Mouse (Mus musculus) midbrain, embryonic 11.5 days (tissue): ENCODE measurements around the gene Ppp2r5d. TPM values are rescaled to one million over a fixed set of nuclear protein-coding genes. Genes with fewer than 3 reads are reported as not detected.

ENCODE experiments used
- polyA plus RNA-seq: library from polyadenylated mRNA; unstranded; fragments of >200 nt; fragmentation: Nextera tagmentation; extraction: Ambion mirVana; gene quantifications from 2 replicates; pipeline ENCODE4 v1.2.1, GENCODE M21; 2014

The Ppp2r5d gene
- polyA plus RNA-seq, 1 experiment from 2014 or later, result 110 TPM

Other genes with a start within 250 kb of the Ppp2r5d start
- 2.1 and 2.6 TPM in 2 replicates for gene Ttbk1, start 217.4 kb downstream of the Ppp2r5d start, polyA plus RNA-seq
- 71.7 and 77.2 TPM in 2 replicates for gene Dnph1, start 208.4 kb downstream of the Ppp2r5d start, polyA plus RNA-seq
- gene Cul9, start 158.7 kb downstream of the Ppp2r5d start, polyA plus RNA-seq, result 2.6 and 4.1 TPM in 2 replicates
- gene Srf, start 148.9 kb downstream of the Ppp2r5d start, polyA plus RNA-seq, result 3.6 and 6.0 TPM in 2 replicates
- gene Ptk7, start 75.6 kb downstream of the Ppp2r5d start, polyA plus RNA-seq, result 16.7 and 19.5 TPM in 2 replicates
- gene Klc4, start 59.1 kb downstream of the Ppp2r5d start, polyA plus RNA-seq, result 26.6 and 29.8 TPM in 2 replicates
- 97.8 and 100 TPM in 2 replicates for gene Mrpl2, start 58.9 kb downstream of the Ppp2r5d start, polyA plus RNA-seq
- gene Cul7, start 54.8 kb downstream of the Ppp2r5d start, polyA plus RNA-seq, result 26.2 and 26.8 TPM in 2 replicates
- gene Rrp36, start 30.8 kb downstream of the Ppp2r5d start, polyA plus RNA-seq, result 53.4 and 60.0 TPM in 2 replicates
- gene Mea1, start 26.3 kb downstream of the Ppp2r5d start, polyA plus RNA-seq, result 185 and 192 TPM in 2 replicates
- gene Klhdc3, start 24.2 kb downstream of the Ppp2r5d start, polyA plus RNA-seq, result 103 and 109 TPM in 2 replicates
- 12.8 and 16.5 TPM in 2 replicates for gene Pex6, start 6.4 kb upstream of the Ppp2r5d start, polyA plus RNA-seq
- 0.37 and 0.82 TPM in 2 replicates for gene Gnmt, start 24.1 kb upstream of the Ppp2r5d start, polyA plus RNA-seq
- gene Cnpy3, start 47.1 kb upstream of the Ppp2r5d start, polyA plus RNA-seq, result 49.8 and 56.3 TPM in 2 replicates
- gene Ptcra, start 58.6 kb upstream of the Ppp2r5d start, polyA plus RNA-seq, result 0.48 and 0.70 TPM in 2 replicates
- gene 2310039H08Rik, start 67.5 kb upstream of the Ppp2r5d start, polyA plus RNA-seq, result 55.0 and 57.9 TPM in 2 replicates
- gene Rpl7l1, start 77.6 kb upstream of the Ppp2r5d start, polyA plus RNA-seq, result 170 and 179 TPM in 2 replicates
- gene Bicral, start 153.4 kb upstream of the Ppp2r5d start, polyA plus RNA-seq, result 5.8 and 6.4 TPM in 2 replicates
- 72.7 and 76.2 TPM in 2 replicates for gene Tbcc, start 185.6 kb upstream of the Ppp2r5d start, polyA plus RNA-seq
- not detected in 2 replicates for gene Prph2, start 205.3 kb upstream of the Ppp2r5d start, polyA plus RNA-seq